Mouse (Mus musculus): ENCODE results near the gene C8g. TPM values are rescaled to one million over a fixed set of nuclear protein-coding genes. Genes with fewer than 3 reads are reported as not detected.

Gene C8g
- polyA plus RNA-seq, 1 experiment, result 0.08 TPM

- no peak for TF ChIP-seq GATA1 (IDR thresholded peaks at IDR 0.05; ENCODE audit: low read length)
Measured at GRCm38 (mm10) chr2:25506964-25507363, 5.4 kb upstream of the C8g start.

- TF ChIP-seq GATA1 (IDR thresholded peaks at IDR 0.05; ENCODE audit: low read length), result no peak
Measured at GRCm38 (mm10) chr2:25505860-25506259, 4.3 kb upstream of the C8g start.

GRCm38 (mm10) chr2:25505000-25505399 is 3.5 kb upstream of the C8g start:
- no peak for TF ChIP-seq GATA1 (IDR thresholded peaks at IDR 0.05; ENCODE audit: low read length)

- TF ChIP-seq GATA1 (IDR thresholded peaks at IDR 0.05; ENCODE audit: low read length), result no peak
Measured at GRCm38 (mm10) chr2:25504538-25504937, 3.0 kb upstream of the C8g start.

- TF ChIP-seq GATA1 (IDR thresholded peaks at IDR 0.05; ENCODE audit: low read length), result no peak
Measured at GRCm38 (mm10) chr2:25502726-25503125, 1.2 kb upstream of the C8g start.

GRCm38 (mm10) chr2:25500576-25501405 is 728 bp downstream of the C8g start, which contains the start of gene Fbxw5:
Fbxw5 (plus strand) TSS chr2:25500750.
- no peak for TF ChIP-seq GATA1 (IDR thresholded peaks at IDR 0.05; ENCODE audit: low read length)

GRCm38 (mm10) chr2:25500071-25500575 is 1.4 kb downstream of the C8g start:
- no peak for TF ChIP-seq GATA1 (IDR thresholded peaks at IDR 0.05; ENCODE audit: low read length)

GRCm38 (mm10) chr2:25498622-25499478 is 2.7 kb downstream of the C8g start:
- TF ChIP-seq GATA1 (IDR thresholded peaks at IDR 0.05; ENCODE audit: low read length), result no peak

GRCm38 (mm10) chr2:25497846-25498575 is 3.5 kb downstream of the C8g start:
- no peak for TF ChIP-seq GATA1 (IDR thresholded peaks at IDR 0.05; ENCODE audit: low read length)

GRCm38 (mm10) chr2:25496462-25496861 is 5.1 kb downstream of the C8g start:
- TF ChIP-seq GATA1 (IDR thresholded peaks at IDR 0.05; ENCODE audit: low read length), result no peak

GRCm38 (mm10) chr2:25493476-25493961 is 8.0 kb downstream of the C8g start, which contains the start of gene Lcn12:
Lcn12 (minus strand) TSS chr2:25493911.
- TF ChIP-seq GATA1 (IDR thresholded peaks at IDR 0.05; ENCODE audit: low read length), result no peak

- TF ChIP-seq GATA1 (IDR thresholded peaks at IDR 0.05; ENCODE audit: low read length), result no peak
Measured at GRCm38 (mm10) chr2:25492988-25493387, 8.5 kb downstream of the C8g start.

- no peak for TF ChIP-seq GATA1 (IDR thresholded peaks at IDR 0.05; ENCODE audit: low read length)
Measured at GRCm38 (mm10) chr2:25488671-25489068, 12.8 kb downstream of the C8g start.

GRCm38 (mm10) chr2:25487965-25488670 is 13.4 kb downstream of the C8g start:
- TF ChIP-seq GATA1 (IDR thresholded peaks at IDR 0.05; ENCODE audit: low read length), result no peak
